Mouse (Mus musculus): ENCODE measurements around the gene Mettl1. TPM values are rescaled to one million over a fixed set of nuclear protein-coding genes. Genes with fewer than 3 reads are reported as not detected.
A peak's percentile ranks its signal among the peaks of the same experiment; 100 is the strongest.

Gene Mettl1
- total and polyA plus RNA-seq, 2 experiments from 2014 or later = 6.5 to 19.1 TPM

GRCm38 (mm10) chr10:127076082-127076481, 34.9 kb downstream of the Mettl1 start:
- no peaks in the 10 kb centered on the region for H3K27me3 ChIP-seq (ENCODE audit: insufficient read depth, low read length)
- 42% methylated on average over 4 of the region's 4 CpGs for WGBS
- ATAC-seq (ENCODE audit: low FRiP score) = no peak
- H3K27ac ChIP-seq (ENCODE audit: low read depth, low read length) = no peak overlapping the region
- no peaks in the 10 kb centered on the region for H3K36me3 ChIP-seq (ENCODE audit: insufficient read depth, low read length)
- DNase-seq (ENCODE audit: low spot score) = no peak
- no peak overlapping the region for H3K9ac ChIP-seq (replicated peaks; ENCODE audit: low read length, poor library complexity, severe bottlenecking)
- peak overlapping the region; percentile 93; the same call in 1 of the 2 replicates for H3K4me2 ChIP-seq (ENCODE audit: low read depth, low read length, poor library complexity, severe bottlenecking)
- TF ChIP-seq CTCF (IDR thresholded peaks at IDR 0.05) = no peak
- H3K4me3 ChIP-seq (ENCODE audit: low read depth, low read length) = no peak overlapping the region
- H3K4me1 ChIP-seq (ENCODE audit: insufficient read depth, low read length) = peaks cover 12% of the 10 kb centered on the region; the same call in 1 of the 2 replicates
- H3K9me3 ChIP-seq (ENCODE audit: low read length) = no peaks in the 10 kb centered on the region

GRCm38 (mm10) chr10:127077515-127077914, 36.3 kb downstream of the Mettl1 start:
- H3K4me2 ChIP-seq (ENCODE audit: low read depth, low read length, poor library complexity, severe bottlenecking) = peak overlapping the region; percentile 93
- H3K36me3 ChIP-seq (ENCODE audit: insufficient read depth, low read length) = no peaks in the 10 kb centered on the region
- peak overlapping the region; percentile 83 for H3K4me3 ChIP-seq (ENCODE audit: low read depth, low read length)
- H3K9ac ChIP-seq (replicated peaks; ENCODE audit: low read length, poor library complexity, severe bottlenecking) = peak overlapping the region; percentile 95
- H3K9me3 ChIP-seq (ENCODE audit: low read length) = no peaks in the 10 kb centered on the region
- ATAC-seq (ENCODE audit: low FRiP score) = no peak; the same call in 1 of the 2 replicates
- no peaks in the 10 kb centered on the region for H3K27me3 ChIP-seq (ENCODE audit: insufficient read depth, low read length)
- H3K27ac ChIP-seq (ENCODE audit: low read depth, low read length) = peak overlapping the region; percentile 94
- WGBS = 9% methylated on average over 10 of the region's 10 CpGs
- DNase-seq (ENCODE audit: low spot score) = no peak
- H3K4me1 ChIP-seq (ENCODE audit: insufficient read depth, low read length) = peaks cover 23% of the 10 kb centered on the region; the same call in 1 of the 2 replicates
- no peak for TF ChIP-seq CTCF (IDR thresholded peaks at IDR 0.05)

DNA sequence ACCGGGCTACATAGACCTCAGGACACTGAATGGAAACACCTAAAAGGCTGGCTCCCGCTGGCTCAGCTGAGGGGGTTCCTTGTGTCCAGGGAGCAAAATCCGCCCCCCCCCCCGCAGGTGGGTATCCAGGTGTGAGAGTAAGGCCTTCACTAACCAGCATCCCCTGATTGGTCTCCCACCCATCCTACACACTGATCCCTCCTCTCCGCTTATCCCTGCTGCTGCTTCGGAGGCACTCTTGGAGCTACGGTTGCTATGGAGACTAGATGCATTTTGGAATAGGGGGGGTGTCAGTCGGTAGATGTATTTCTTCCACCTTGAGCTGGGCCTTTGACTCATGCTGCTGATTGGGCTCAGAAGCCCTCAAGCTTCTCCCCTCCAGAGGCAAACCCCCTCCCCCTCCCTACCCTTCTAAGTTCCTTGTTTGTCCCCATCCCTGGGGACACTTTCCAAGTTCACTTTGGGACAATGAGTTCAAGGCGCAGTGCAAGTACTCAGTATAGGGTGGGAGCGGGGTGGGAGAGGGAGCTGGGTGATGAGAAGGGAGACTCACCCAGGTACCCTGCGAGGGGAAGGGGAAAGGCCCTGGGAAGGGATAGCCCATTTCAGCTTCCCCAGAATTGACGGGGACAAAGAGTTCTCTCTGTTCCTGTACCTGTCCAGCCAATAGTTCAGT, 36.9 kb downstream of the Mettl1 start:
- peak overlapping the region; percentile 83 for H3K4me3 ChIP-seq (ENCODE audit: low read depth, low read length)
- H3K36me3 ChIP-seq (ENCODE audit: insufficient read depth, low read length) = peaks cover 2% of the 10 kb centered on the region; the same call in 1 of the 2 replicates
- no peak; the same call in 1 of the 2 replicates for TF ChIP-seq CTCF (IDR thresholded peaks at IDR 0.05)
- H3K9me3 ChIP-seq (ENCODE audit: low read length) = no peaks in the 10 kb centered on the region
- peak overlapping the region; percentile 94 for H3K27ac ChIP-seq (ENCODE audit: low read depth, low read length)
- peaks cover 23% of the 10 kb centered on the region; the same call in 1 of the 2 replicates for H3K4me1 ChIP-seq (ENCODE audit: insufficient read depth, low read length)
- peak overlapping the region; percentile 93 for H3K4me2 ChIP-seq (ENCODE audit: low read depth, low read length, poor library complexity, severe bottlenecking)
- peak; percentile 71 for ATAC-seq (ENCODE audit: low FRiP score)
- DNase-seq (ENCODE audit: low spot score) = peak; percentile 77
- H3K27me3 ChIP-seq (ENCODE audit: insufficient read depth, low read length) = no peaks in the 10 kb centered on the region
- H3K9ac ChIP-seq (replicated peaks; ENCODE audit: low read length, poor library complexity, severe bottlenecking) = peak overlapping the region; percentile 95
- under 1% methylated on average over 12 of the region's 12 CpGs for WGBS

GRCm38 (mm10) chr10:127078677-127079575, 37.7 kb downstream of the Mettl1 start:
- no peaks in the 10 kb centered on the region for H3K27me3 ChIP-seq (ENCODE audit: insufficient read depth, low read length)
- peak overlapping the region; percentile 93 for H3K4me2 ChIP-seq (ENCODE audit: low read depth, low read length, poor library complexity, severe bottlenecking)
- no peak for TF ChIP-seq CTCF (IDR thresholded peaks at IDR 0.05)
- H3K9me3 ChIP-seq (ENCODE audit: low read length) = no peaks in the 10 kb centered on the region
- peak overlapping the region; percentile 95 for H3K9ac ChIP-seq (replicated peaks; ENCODE audit: low read length, poor library complexity, severe bottlenecking)
- H3K27ac ChIP-seq (ENCODE audit: low read depth, low read length) = peak overlapping the region; percentile 94
- peaks cover 7% of the 10 kb centered on the region; the same call in 1 of the 2 replicates for H3K36me3 ChIP-seq (ENCODE audit: insufficient read depth, low read length)
- H3K4me3 ChIP-seq (ENCODE audit: low read depth, low read length) = peak overlapping the region; percentile 83
- peak; percentile 87 for DNase-seq (ENCODE audit: low spot score)
- 1% methylated on average over 24 of the region's 49 CpGs for WGBS
- H3K4me1 ChIP-seq (ENCODE audit: insufficient read depth, low read length) = peaks cover 23% of the 10 kb centered on the region; the same call in 1 of the 2 replicates
- peak; percentile 72 for ATAC-seq (ENCODE audit: low FRiP score)

- H3K9ac ChIP-seq (replicated peaks; ENCODE audit: low read length, poor library complexity, severe bottlenecking) = peak overlapping the region; percentile 95
- TF ChIP-seq CTCF (IDR thresholded peaks at IDR 0.05) = peak; percentile 57
- H3K36me3 ChIP-seq (ENCODE audit: insufficient read depth, low read length) = peaks cover 16% of the 10 kb centered on the region
- ATAC-seq (ENCODE audit: low FRiP score) (no peak), DNase-seq (ENCODE audit: low spot score) (peak; percentile 55)
- peaks cover 23% of the 10 kb centered on the region; the same call in 1 of the 2 replicates for H3K4me1 ChIP-seq (ENCODE audit: insufficient read depth, low read length)
- no peaks in the 10 kb centered on the region for H3K9me3 ChIP-seq (ENCODE audit: low read length)
- peak overlapping the region; percentile 94 for H3K27ac ChIP-seq (ENCODE audit: low read depth, low read length)
- H3K4me3 ChIP-seq (ENCODE audit: low read depth, low read length) = peak overlapping the region; percentile 83
- H3K27me3 ChIP-seq (ENCODE audit: insufficient read depth, low read length) = no peaks in the 10 kb centered on the region
- WGBS = 2% methylated on average over 63 of the region's 70 CpGs
- peak overlapping the region; percentile 93 for H3K4me2 ChIP-seq (ENCODE audit: low read depth, low read length, poor library complexity, severe bottlenecking)
Measured at GRCm38 (mm10) chr10:127079665-127080391, 38.6 kb downstream of the Mettl1 start.
